Mouse (Mus musculus): ENCODE measurements around the gene Krtap6-1. TPM values are rescaled to one million over a fixed set of nuclear protein-coding genes. Genes with fewer than 3 reads are reported as not detected.
A peak's percentile ranks its signal among the peaks of the same experiment; 100 is the strongest.
"Not testable (repeated sequence)": the region's sequence is repeated elsewhere in the genome, so short reads cannot be mapped to it uniquely, and the experiment has no call there.

Gene Krtap6-1
- not detected in 2 replicates for polyA plus RNA-seq (2016; fragmentation: Nextera tagmentation; extraction: Ambion mirVana)

DNA sequence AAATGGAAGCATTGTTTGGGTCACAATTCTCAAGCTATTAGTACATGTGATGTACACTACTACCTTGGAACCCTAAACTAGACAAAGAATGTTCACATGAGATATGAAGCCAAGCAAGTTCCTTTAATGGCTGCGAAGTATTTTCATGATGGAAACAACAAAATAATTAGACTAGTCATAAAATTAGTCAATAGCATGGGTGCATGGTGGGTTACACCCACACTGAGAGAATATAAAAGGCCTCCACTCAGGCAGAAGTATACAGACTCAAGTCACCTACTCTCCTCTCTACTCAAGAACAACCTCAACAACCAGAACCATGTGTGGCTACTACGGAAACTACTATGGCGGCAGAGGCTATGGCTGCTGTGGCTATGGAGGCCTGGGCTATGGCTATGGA is at the start of gene Krtap6-1:
TSS of gene Krtap6-1 (plus strand) at position 301 of the 400 bp plus-strand sequence.
- not testable (repeated sequence) for H3K4me3 ChIP-seq; H3K27me3 ChIP-seq (replicated peaks; ENCODE audit: low read depth, poor library complexity, severe bottlenecking); DNase-seq (ENCODE audit: low spot score); H3K4me1 ChIP-seq; H3K36me3 ChIP-seq (replicated peaks); H3K27ac ChIP-seq (replicated peaks); H3K9me3 ChIP-seq
- 92% methylated on average over 3 of the region's 3 CpGs for WGBS

DNA sequence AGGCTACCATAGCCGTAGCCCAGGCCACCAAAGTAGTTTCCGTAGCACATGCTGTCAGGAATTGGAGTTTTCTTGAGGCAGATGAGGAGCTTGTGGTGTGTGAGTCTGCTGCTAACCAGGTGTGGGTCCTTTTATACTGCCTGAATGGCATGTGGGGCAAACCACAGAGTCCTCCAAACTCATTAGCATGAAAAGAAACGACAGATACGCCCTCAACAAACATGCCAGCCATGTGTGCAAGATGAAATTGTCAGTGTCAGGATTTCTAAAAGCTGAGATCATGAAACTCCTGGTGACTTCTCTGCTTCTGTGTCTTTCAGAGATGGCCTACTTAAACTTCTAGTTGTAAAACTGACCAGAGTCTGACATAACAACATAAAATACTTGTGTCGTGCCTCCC is 20.8 kb upstream of the Krtap6-1 start, which contains the start of gene Krtap22-2:
TSS of gene Krtap22-2 (minus strand) at position 101 of the 400 bp plus-strand sequence.
- Histone ChIP-seq H3K9me3 (no peaks in the 10 kb centered on the region), H3K27ac (replicated peaks) (no peak within 1 kb of the TSS), H3K27me3 (replicated peaks; ENCODE audit: low read depth, poor library complexity, severe bottlenecking) (no peaks in the 10 kb centered on the region), H3K36me3 (replicated peaks) (no peaks in the 10 kb centered on the region), H3K4me1 (no peaks in the 10 kb centered on the region), H3K4me3 (no peak within 1 kb of the TSS)
- WGBS, result 86% methylated on average over 5 of the region's 5 CpGs
- DNase-seq (ENCODE audit: low spot score), result no peak

GRCm38 (mm10) chr16:89013973-89014372 is 17.5 kb upstream of the Krtap6-1 start:
- Histone ChIP-seq H3K27me3 (replicated peaks; ENCODE audit: low read depth, poor library complexity, severe bottlenecking) (no peaks in the 10 kb centered on the region), H3K27ac (replicated peaks) (no peak overlapping the region), H3K36me3 (replicated peaks) (no peaks in the 10 kb centered on the region), H3K4me3 (no peak overlapping the region), H3K9me3 (no peaks in the 10 kb centered on the region), H3K4me1 (no peaks in the 10 kb centered on the region)
- 96% methylated on average over 3 of the region's 3 CpGs for WGBS
- DNase-seq (ENCODE audit: low spot score), result no peak

DNA sequence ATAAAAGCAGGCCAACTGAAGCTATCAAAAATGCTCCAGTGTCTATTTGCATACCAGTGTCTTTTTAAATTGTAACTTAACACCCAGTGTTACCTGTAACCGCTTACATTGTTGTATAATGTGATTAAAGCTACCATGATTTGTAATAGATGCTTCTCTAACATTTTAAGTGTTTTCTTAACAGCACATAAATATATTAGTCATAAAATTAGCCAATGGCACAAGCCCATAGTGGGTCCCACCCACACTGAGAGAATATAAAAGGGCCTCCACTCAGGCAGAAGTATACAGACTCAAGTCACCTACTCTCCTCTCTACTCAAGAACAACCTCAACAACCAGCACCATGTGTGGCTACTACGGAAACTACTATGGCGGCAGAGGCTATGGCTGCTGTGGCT is 16.5 kb upstream of the Krtap6-1 start, which contains the start of gene Gm10229:
TSS of gene Gm10229 (plus strand) at position 301 of the 400 bp plus-strand sequence.
- not testable (repeated sequence) for H3K4me3 ChIP-seq; H3K9me3 ChIP-seq; H3K4me1 ChIP-seq; DNase-seq (ENCODE audit: low spot score); H3K36me3 ChIP-seq (replicated peaks); H3K27ac ChIP-seq (replicated peaks); H3K27me3 ChIP-seq (replicated peaks; ENCODE audit: low read depth, poor library complexity, severe bottlenecking)
- 94% methylated on average over 3 of the region's 3 CpGs for WGBS

- 87% methylated on average over 2 of the region's 4 CpGs for WGBS
- not testable (repeated sequence) for H3K9me3 ChIP-seq; H3K36me3 ChIP-seq (replicated peaks)
These were observed 9.9 kb downstream of the Krtap6-1 start, which contains the start of gene Gm10228 for GRCm38 (mm10) chr16:89041372-89041771. TSS of gene Gm10228 (minus strand) at chr16:89041472.

GRCm38 (mm10) chr16:89047783-89048182 is 16.3 kb downstream of the Krtap6-1 start, which contains the start of gene Krtap6-5:
TSS of gene Krtap6-5 (minus strand) at chr16:89047883.
- Histone ChIP-seq H3K36me3 (replicated peaks) (no peaks in the 10 kb centered on the region), H3K9me3 (no peaks in the 10 kb centered on the region), H3K4me1 (no peaks in the 10 kb centered on the region), H3K27ac (replicated peaks) (no peak within 1 kb of the TSS), H3K27me3 (replicated peaks; ENCODE audit: low read depth, poor library complexity, severe bottlenecking) (no peaks in the 10 kb centered on the region), H3K4me3 (no peak within 1 kb of the TSS)
- 88% methylated on average over 3 of the region's 3 CpGs for WGBS
- DNase-seq (ENCODE audit: low spot score), result no peak

More at GRCm38 (mm10) chr16:89041372-89041771, 9.9 kb downstream of the Krtap6-1 start, which contains the start of gene Gm10228:
- H3K27me3 ChIP-seq (replicated peaks; ENCODE audit: low read depth, poor library complexity, severe bottlenecking); H3K4me3 ChIP-seq; H3K4me1 ChIP-seq; H3K27ac ChIP-seq (replicated peaks); DNase-seq (ENCODE audit: low spot score): not testable (repeated sequence)

DNA sequence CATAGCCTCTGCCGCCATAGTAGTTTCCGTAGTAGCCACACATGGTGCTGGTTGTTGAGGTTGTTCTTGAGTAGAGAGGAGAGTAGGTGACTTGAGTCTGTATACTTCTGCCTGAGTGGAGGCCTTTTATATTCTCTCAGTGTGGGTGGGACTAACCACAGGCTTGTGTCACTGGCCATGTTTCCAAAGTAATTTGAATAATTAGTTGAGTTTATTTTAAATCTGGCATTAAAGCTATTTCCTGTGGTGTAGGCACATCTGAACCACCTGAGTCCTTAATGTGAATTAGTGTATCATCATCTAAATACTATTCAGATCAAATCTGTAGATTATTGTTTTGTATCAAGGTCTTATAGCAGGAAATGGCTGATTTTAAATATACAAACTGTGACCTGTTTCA is 32.4 kb downstream of the Krtap6-1 start, which contains the start of gene 1110025L11Rik:
TSS of gene 1110025L11Rik (minus strand) at position 101 of the 400 bp plus-strand sequence.
- H3K4me3 ChIP-seq; H3K9me3 ChIP-seq; H3K36me3 ChIP-seq (replicated peaks); H3K4me1 ChIP-seq; DNase-seq (ENCODE audit: low spot score); H3K27ac ChIP-seq (replicated peaks); H3K27me3 ChIP-seq (replicated peaks; ENCODE audit: low read depth, poor library complexity, severe bottlenecking): not testable (repeated sequence)
- no CpG with 5 or more reads among the region's 2 CpGs for WGBS

DNA sequence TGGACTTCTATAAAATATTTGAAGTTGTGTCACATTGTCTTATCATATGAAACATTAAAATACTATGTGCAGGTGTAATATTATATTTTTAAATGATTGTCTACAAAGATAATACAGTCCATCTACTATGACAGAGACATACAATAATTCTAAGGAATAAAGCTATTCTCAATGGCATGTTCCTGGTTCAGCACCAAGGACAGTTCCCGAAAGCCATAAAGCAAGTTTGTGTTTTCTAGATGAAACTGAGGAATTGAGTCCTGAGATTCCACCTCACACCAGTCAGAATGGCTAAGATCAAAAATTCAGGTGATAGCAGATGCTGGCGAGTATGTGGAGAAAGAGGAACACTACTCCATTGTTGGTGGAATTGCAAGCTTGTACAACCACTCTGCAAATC is 39.5 kb downstream of the Krtap6-1 start:
- peak; percentile 38 for DNase-seq (ENCODE audit: low spot score)
- not testable (repeated sequence) for H3K27ac ChIP-seq (replicated peaks); H3K4me3 ChIP-seq; H3K36me3 ChIP-seq (replicated peaks); H3K27me3 ChIP-seq (replicated peaks; ENCODE audit: low read depth, poor library complexity, severe bottlenecking); H3K4me1 ChIP-seq; H3K9me3 ChIP-seq
- WGBS, result 72% methylated on average over 2 of the region's 2 CpGs

Other genes starting within 250 kb of the Krtap6-1 start
- not detected in 2 replicates for gene Gm20741, start 219.5 kb upstream of the Krtap6-1 start, polyA plus RNA-seq (2016; fragmentation: Nextera tagmentation; extraction: Ambion mirVana)
- gene Krtap15, start 211.5 kb upstream of the Krtap6-1 start, polyA plus RNA-seq (2016; fragmentation: Nextera tagmentation; extraction: Ambion mirVana), result not detected in 2 replicates
- not detected in 2 replicates for gene Krtap14, start 205.6 kb upstream of the Krtap6-1 start, polyA plus RNA-seq (2016; fragmentation: Nextera tagmentation; extraction: Ambion mirVana)
- not detected in 2 replicates for gene Krtap19-1, start 162.3 kb upstream of the Krtap6-1 start, polyA plus RNA-seq (2016; fragmentation: Nextera tagmentation; extraction: Ambion mirVana)
- not detected in 2 replicates for gene Krtap19-2, start 157.4 kb upstream of the Krtap6-1 start, polyA plus RNA-seq (2016; fragmentation: Nextera tagmentation; extraction: Ambion mirVana)
- not detected in 2 replicates for gene Krtap19-3, start 153.7 kb upstream of the Krtap6-1 start, polyA plus RNA-seq (2016; fragmentation: Nextera tagmentation; extraction: Ambion mirVana)
- gene Krtap19-4, start 146.6 kb upstream of the Krtap6-1 start, polyA plus RNA-seq (2016; fragmentation: Nextera tagmentation; extraction: Ambion mirVana), result not detected in 2 replicates
- not detected in 2 replicates for gene Krtap19-5, start 135.2 kb upstream of the Krtap6-1 start, polyA plus RNA-seq (2016; fragmentation: Nextera tagmentation; extraction: Ambion mirVana)
- not detected in 2 replicates for gene Krtap19-9b, start 99.4 kb upstream of the Krtap6-1 start, polyA plus RNA-seq (2016; fragmentation: Nextera tagmentation; extraction: Ambion mirVana)
- not detected in 2 replicates for gene Krtap16-3, start 68.8 kb upstream of the Krtap6-1 start, polyA plus RNA-seq (2016; fragmentation: Nextera tagmentation; extraction: Ambion mirVana)
- not detected in 2 replicates for gene Krtap22-2, start 20.9 kb upstream of the Krtap6-1 start, polyA plus RNA-seq (2016; fragmentation: Nextera tagmentation; extraction: Ambion mirVana)
- gene Gm10229, start 16.4 kb upstream of the Krtap6-1 start, polyA plus RNA-seq (2016; fragmentation: Nextera tagmentation; extraction: Ambion mirVana), result not detected in 2 replicates
- gene Gm10228, start 9.8 kb downstream of the Krtap6-1 start, polyA plus RNA-seq (2016; fragmentation: Nextera tagmentation; extraction: Ambion mirVana), result not detected in 2 replicates
- gene Krtap6-5, start 16.2 kb downstream of the Krtap6-1 start, polyA plus RNA-seq (2016; fragmentation: Nextera tagmentation; extraction: Ambion mirVana), result not detected in 2 replicates
- not detected in 2 replicates for gene 1110025L11Rik, start 32.3 kb downstream of the Krtap6-1 start, polyA plus RNA-seq (2016; fragmentation: Nextera tagmentation; extraction: Ambion mirVana)
- not detected in 2 replicates for gene Krtap6-3, start 52.3 kb downstream of the Krtap6-1 start, polyA plus RNA-seq (2016; fragmentation: Nextera tagmentation; extraction: Ambion mirVana)
- not detected in 2 replicates for gene Gm6358, start 109.2 kb downstream of the Krtap6-1 start, polyA plus RNA-seq (2016; fragmentation: Nextera tagmentation; extraction: Ambion mirVana)
- gene Gm10061, start 119.4 kb downstream of the Krtap6-1 start, polyA plus RNA-seq (2016; fragmentation: Nextera tagmentation; extraction: Ambion mirVana), result not detected in 2 replicates
- not detected in 2 replicates for gene Gm9789, start 126.3 kb downstream of the Krtap6-1 start, polyA plus RNA-seq (2016; fragmentation: Nextera tagmentation; extraction: Ambion mirVana)
- not detected in 2 replicates for gene Gm7735, start 137.8 kb downstream of the Krtap6-1 start, polyA plus RNA-seq (2016; fragmentation: Nextera tagmentation; extraction: Ambion mirVana)
- not detected in 2 replicates for gene 1110057P08Rik, start 143.0 kb downstream of the Krtap6-1 start, polyA plus RNA-seq (2016; fragmentation: Nextera tagmentation; extraction: Ambion mirVana)
- not detected in 2 replicates for gene Krtap20-2, start 174.2 kb downstream of the Krtap6-1 start, polyA plus RNA-seq (2016; fragmentation: Nextera tagmentation; extraction: Ambion mirVana)